Mouse (Mus musculus) E14TG2a.4 (cell line): ENCODE data around the gene Foxo1.
A peak's percentile ranks its signal among the peaks of the same experiment; 100 is the strongest.

Experiments used
- CTCF ChIP-seq: conservative IDR thresholded peaks from 2 replicates; pipeline ENCODE4 v1.5.1; 2014; ENCODE audit warnings: low read length
- NANOG ChIP-seq: IDR thresholded peaks from 2 replicates; pipeline ENCODE4 v1.6.1; 2014; ENCODE audit warnings: borderline replicate concordance, low read length, mixed read lengths
- POU5F1 ChIP-seq: IDR thresholded peaks from 2 replicates; pipeline ENCODE4 v1.6.1; 2014; ENCODE audit warnings: low read length, borderline replicate concordance

- TF ChIP-seq CTCF (peak; percentile 48), POU5F1 (no peak), NANOG (no peak)
Observed at GRCm38 (mm10) chr3:52242457-52243105, 25.6 kb upstream of the Foxo1 start.
